Mouse (Mus musculus) embryonic stem cell, embryonic (primary cell): ENCODE data around the gene Crocc.

Experiments used
- CTCF ChIA-PET, 4 experiments: fragments of 300-600 bp in 2 of 4; fragments of 350-600 bp in 2 of 4; sonication (Branson Sonifier 250); formaldehyde crosslinking; loops; one replicate each; lab custom pipeline; 2022; ENCODE audit warnings: inconsistent platforms in 2 of 4; lab: Charles Lee
- POLR2A ChIA-PET, 4 experiments: fragments of 300-600 bp in 2 of 4; fragments of 350-600 bp in 2 of 4; sonication (Branson Sonifier 250); formaldehyde crosslinking; loops; one replicate each; lab custom pipeline; 2022; ENCODE audit warnings: antibody characterized with exemption in 4 of 4, inconsistent platforms in 1 of 4; lab: Charles Lee

Gene Crocc

DNA sequence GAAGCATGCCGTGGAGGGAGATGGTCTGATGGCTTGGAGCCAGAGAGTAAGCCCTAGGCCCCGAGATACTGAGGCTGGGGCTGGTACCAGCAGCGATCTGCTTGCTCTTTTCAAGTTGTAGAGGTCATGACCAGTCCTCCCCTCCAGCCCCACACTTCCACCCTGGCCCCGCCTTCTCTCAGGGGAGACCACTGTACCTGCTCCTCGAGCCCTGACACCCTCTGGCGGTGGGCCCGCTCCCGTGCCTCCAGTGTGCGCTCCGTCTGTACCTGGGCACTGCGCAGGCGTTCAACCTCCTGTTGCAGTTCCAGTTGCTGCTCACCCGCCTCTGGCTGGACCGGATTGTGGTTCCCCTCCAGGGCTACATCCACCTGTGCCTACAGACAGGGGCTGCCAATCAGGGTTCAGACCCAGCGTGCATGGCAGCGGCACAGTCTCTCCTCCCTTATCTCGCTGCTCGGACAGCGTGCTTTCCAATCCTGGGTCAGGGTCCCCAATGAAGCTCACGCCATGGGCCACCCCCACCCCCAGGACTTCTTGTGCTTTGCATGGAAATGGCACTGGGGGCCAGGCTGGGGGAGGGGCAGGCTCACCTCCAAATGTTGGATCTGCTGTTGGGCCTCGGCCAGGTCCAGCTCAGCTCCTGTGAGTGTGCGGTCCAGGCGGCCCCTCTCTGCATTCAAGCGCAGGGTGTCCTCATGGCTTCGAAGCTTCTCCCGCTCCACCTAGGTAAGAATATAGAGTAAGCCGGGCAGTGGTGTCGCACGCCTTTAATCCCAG lies 42.5 kb downstream of the Crocc start:
- CTCF ChIA-PET = interaction anchor here in 3 of 4 experiments (0.6 to 1.4 kb wide), 6 partner anchors 11 to 229 kb away, joined by 3 to 6 read pairs (median 4); partner anchors contain the start of gene Atp13a2 (in 1 of the 3)
- POLR2A ChIA-PET = interaction anchor here in 3 of 4 experiments (0.6 to 7.9 kb wide), 8 partner anchors 10 to 1174 kb away, joined by 3 to 72 read pairs (median 4); partner anchors contain the start of gene Crocc (in 1 of the 3)

DNA sequence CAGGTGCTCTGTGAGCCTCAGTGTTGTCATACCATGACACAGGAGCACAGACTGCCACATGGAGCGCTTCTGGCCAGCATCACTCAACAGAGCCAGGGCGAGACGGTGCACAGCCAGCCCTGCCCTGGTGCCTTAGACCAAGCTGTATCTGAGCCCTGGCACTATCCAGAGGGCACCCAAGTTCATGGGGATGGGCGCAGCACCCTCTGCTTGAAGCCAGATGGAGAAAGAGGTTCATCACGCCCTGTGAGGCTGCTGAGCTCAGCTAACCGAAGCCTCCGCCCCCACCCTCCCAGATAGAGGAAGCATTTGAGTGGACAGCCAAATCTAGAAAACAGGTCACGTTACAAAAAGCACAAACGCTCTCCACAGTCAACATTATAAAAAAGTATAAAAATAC lies 44.0 kb downstream of the Crocc start:
- CTCF ChIA-PET = interaction anchor here in 2 of 4 experiments (0.7 to 2.3 kb wide), 4 partner anchors 10 to 353 kb away, joined by 3 to 5 read pairs (median 4); no protein-coding TSS in a partner anchor

DNA sequence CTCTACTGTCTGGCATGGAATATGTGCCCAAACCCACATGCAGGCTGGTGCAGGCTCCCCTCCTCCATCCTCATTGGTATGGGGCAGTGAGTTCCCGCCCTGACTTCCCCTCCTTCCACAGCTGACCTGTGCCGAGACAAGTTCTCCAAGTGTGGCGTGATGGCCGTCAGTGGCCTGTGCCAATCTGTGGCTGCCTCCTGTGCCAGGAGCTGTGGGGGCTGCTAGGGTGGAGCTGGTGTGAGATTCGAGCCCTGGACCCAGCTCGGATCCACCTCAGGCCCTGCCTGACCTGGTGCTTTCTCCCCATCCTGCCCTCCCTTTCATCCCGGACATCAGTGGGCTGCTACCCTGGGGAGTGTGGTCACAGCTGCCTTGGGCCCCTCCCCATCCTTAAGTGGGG lies 45.0 kb downstream of the Crocc start:
- ChIA-PET POLR2A (interaction anchor here in 3 of 4 experiments (0.7 to 5.6 kb wide), 7 partner anchors 9 to 317 kb away, joined by 3 to 66 read pairs (median 3); no protein-coding TSS in a partner anchor), CTCF (interaction anchor here in 3 of 4 experiments (0.6 to 2.3 kb wide), 7 partner anchors 9 to 352 kb away, joined by 3 to 6 read pairs (median 3); no protein-coding TSS in a partner anchor)

More for the DNA sequence above, 44.0 kb downstream of the Crocc start:
- POLR2A ChIA-PET = interaction anchor here in 1 of 4 experiments (0.6 to 1.3 kb wide), 2 partner anchors 16 to 489 kb away, joined by 3 to 4 read pairs; no protein-coding TSS in a partner anchor

DNA sequence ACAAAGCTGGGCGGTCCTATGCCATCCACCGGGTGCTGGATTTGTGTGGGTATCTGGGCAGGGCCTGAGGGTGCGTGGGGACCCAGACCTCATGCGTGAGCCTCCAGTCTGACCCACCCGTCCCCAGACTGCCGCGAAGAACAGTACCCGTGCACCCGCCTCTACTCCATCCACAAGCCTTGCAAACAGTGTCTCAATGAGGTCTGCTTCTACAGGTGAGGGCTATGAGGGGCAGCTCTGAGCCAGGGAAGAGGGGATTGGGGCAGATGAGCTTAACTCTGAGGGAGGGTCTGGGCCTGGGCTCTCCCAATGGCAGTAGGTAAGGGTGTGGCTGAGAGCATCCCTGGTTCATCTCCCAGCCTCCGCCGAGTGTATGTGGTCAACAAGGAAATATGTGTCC lies 45.5 kb downstream of the Crocc start:
- CTCF ChIA-PET = interaction anchor here (0.5 to 2.3 kb wide), 10 partner anchors 8 to 352 kb away, joined by 3 to 10 read pairs (median 3); no protein-coding TSS in a partner anchor

DNA sequence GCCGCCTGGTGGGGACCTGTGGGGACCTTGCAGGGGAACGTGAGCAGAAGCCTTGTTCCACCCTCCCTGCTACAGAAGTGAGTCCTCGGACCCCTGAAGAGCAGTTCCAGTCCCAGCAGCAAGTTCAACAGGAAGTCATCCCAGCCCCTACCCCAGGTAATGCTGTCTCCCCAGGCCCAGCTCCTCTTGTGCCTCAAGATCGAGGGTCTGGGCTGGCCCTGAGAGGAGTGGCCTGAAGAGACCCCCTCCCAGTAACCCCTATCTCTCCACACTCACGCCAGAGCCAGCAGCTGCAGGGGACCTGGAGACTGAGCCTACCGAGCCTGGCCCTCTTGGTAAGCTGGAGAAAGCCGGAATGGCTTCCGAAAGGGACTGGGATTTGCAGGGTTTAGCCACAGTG lies 46.2 kb downstream of the Crocc start:
- ChIA-PET POLR2A (interaction anchor here (1.1 to 5.6 kb wide), 5 partner anchors 8 to 18 kb away, joined by 3 to 66 read pairs (median 3); no protein-coding TSS in a partner anchor), CTCF (interaction anchor here in 2 of 4 experiments (1.1 to 2.3 kb wide), 4 partner anchors 7 to 20 kb away, joined by 3 to 6 read pairs (median 4); no protein-coding TSS in a partner anchor)

More for the DNA sequence above, 45.5 kb downstream of the Crocc start:
- POLR2A ChIA-PET = interaction anchor here (0.6 to 5.6 kb wide), 11 partner anchors 9 to 318 kb away, joined by 3 to 66 read pairs (median 3); no protein-coding TSS in a partner anchor

DNA sequence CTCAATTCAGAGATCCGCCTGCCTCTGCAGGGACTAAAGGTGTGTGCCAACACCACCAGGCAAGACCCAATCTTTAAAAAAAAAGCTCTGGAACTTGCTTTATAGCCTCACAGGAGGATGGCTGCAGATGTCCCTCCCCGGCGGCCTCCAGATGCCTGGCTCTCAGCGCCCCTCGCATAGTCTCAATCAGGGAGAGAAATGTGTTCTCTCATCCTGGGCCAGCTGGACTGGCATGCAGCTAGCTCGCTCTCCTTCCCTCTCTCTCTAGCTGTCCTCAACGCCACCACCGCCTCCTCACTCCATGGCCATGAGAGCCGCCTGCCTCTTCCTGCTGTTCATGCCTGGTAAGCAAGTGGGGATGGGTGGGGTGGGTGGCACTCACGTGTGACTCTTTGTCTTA lies 47.8 kb downstream of the Crocc start:
- ChIA-PET CTCF (interaction anchor here in 3 of 4 experiments (0.6 to 2.0 kb wide), 4 partner anchors 19 to 57 kb away, joined by 3 to 6 read pairs (median 5); no protein-coding TSS in a partner anchor), POLR2A (interaction anchor here in 3 of 4 experiments (0.6 to 5.6 kb wide), 12 partner anchors 8 to 46 kb away, joined by 3 to 66 read pairs (median 3); no protein-coding TSS in a partner anchor)

DNA sequence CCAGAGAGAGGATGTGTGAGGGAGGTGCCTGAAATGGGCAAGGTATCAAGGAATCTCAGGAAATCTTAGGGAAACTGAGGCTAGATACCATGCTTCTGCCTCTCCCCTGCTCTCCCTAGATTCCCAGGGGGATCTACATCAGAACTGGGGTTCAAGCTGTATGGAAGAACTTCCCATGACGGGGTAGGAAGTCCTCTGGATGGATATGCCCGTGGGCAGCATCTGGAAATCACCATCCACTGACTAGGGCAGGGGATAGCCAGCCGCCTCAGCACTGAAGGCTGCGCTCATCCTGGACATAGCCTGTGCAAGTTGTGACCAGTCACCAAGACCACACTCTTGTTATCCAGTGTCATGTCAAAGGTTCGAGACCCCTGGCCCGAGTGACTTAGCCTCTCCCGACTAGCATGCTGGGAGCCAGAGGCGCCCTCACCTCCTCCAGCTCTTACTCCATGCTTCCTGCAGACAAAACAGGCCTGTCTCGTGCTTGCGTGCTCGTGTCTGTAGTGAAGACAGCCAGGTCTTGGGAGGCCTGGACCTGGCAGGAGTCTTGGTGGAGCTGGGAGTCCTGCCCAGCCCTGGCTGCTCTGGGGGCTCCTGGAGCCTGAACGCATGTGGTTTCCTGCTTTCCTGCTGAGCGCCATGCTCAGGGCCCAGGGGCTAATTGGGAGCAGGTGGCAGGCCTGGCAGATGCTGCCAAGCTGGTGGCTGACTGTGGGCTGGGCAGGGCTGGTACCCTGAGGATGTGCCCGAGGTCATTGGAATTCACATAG lies 48.6 kb downstream of the Crocc start:
- ChIA-PET POLR2A (interaction anchor here in 3 of 4 experiments (0.6 to 5.6 kb wide), 12 partner anchors 10 to 209 kb away, joined by 3 to 66 read pairs (median 3); no protein-coding TSS in a partner anchor), CTCF (interaction anchor here in 3 of 4 experiments (0.6 to 2.0 kb wide), 4 partner anchors 19 to 58 kb away, joined by 3 to 6 read pairs (median 5); no protein-coding TSS in a partner anchor)

DNA sequence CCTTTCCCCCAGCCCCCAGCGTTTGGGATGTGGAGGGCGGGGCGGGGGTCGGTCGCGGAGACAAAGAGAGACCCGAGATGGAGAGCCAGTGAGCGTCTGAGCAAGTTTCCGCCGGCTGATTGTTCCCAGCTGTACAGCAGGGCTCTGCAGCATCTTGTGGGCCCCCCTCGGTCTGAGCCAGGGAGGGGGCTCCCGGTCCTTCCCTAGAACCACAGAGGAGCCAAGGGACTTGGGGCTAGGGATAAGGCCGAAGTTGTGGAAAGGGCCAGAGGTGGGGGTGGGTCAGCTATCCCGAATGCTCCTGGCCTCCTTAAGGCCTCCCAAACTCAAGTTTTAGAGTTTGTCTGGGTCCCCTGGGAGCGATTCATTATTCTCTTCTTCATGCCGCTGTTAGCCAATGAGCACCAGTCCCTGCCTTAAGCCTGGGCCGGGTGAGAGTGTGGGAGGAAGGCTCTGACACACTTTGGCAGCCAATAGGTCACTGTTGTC lies 49.4 kb downstream of the Crocc start:
- CTCF ChIA-PET = interaction anchor here in 1 of 4 experiments (2.0 kb wide), 1 partner anchor 21 kb away, joined by 6 read pairs; no protein-coding TSS in a partner anchor

DNA sequence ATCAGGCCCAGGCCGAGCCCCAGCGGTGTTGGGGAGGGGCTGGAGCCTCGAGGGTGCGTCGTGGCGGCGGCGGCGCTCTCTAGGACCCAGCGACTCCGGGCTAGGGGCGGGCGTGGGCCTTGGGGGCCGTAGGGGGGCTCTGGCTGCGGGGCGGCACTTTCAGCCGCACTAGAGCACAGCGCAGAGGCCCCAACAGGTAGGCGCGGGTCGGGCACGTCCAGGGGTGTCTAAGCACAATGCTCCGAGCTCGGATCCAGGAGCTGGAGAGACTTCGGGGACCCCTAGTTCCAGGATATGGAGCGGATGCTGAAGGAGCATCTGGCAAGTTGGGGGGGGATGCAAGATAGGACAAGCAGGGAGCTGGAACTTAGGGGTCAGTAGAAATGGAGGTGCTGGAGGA lies 49.8 kb downstream of the Crocc start:
- POLR2A ChIA-PET = interaction anchor here in 2 of 4 experiments (0.7 to 5.6 kb wide), 7 partner anchors 9 to 38 kb away, joined by 3 to 66 read pairs (median 4); no protein-coding TSS in a partner anchor
- CTCF ChIA-PET = interaction anchor here in 1 of 4 experiments (2.0 kb wide), 1 partner anchor 21 kb away, joined by 6 read pairs; no protein-coding TSS in a partner anchor

More for the DNA sequence above, 49.4 kb downstream of the Crocc start:
- POLR2A ChIA-PET = interaction anchor here in 2 of 4 experiments (0.7 to 5.6 kb wide), 9 partner anchors 9 to 208 kb away, joined by 3 to 66 read pairs (median 4); no protein-coding TSS in a partner anchor

DNA sequence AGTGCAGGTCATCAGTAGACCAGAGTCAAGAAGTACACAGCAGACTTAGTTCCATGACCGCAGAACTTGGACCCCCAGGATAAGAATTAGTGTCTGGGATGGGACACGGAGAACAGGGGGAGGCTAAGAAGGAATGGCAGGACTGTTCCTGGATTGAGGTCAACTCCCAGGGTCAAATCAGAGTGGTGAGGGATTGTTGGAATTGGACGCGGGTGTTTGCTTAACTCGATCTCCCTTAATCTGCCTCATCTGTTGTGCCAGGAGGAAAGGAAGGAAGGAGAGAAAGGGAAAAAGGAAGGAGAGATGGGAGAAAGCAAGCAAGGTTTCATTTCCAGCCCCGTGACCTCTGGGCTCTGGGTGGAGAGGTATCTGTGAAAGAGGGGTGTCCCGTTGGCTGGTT lies 50.2 kb downstream of the Crocc start, which contains the start of gene Mfap2:
Gene Mfap2 (plus strand): TSS at position 301 of the 400 bp plus-strand sequence.
- ChIA-PET POLR2A (interaction anchor here in 2 of 4 experiments (0.9 to 5.6 kb wide), 4 partner anchors 8 to 31 kb away, joined by 3 to 66 read pairs (median 4); no protein-coding TSS in a partner anchor), CTCF (no interaction called here)

DNA sequence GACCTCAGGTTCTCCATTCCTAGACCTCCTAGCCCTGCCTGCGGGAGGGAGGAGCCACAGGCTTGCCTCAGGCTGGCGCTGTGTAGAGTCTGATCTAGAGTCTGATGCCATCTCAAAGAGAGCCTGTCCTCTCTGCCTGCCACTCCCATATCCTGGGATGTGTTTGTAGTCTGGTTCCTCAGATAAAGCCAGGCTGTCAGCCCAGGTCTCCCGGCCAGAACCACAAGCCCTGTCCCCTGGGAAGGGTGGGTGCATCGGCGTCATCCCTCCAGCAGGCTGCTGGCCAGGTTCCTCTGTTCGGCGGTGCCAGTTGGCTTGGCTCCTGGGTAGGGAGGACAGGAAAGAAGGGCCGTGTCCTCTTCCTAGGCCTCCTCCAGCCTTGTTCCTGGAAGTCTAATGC lies 52.3 kb downstream of the Crocc start:
- ChIA-PET POLR2A (interaction anchor here in 2 of 4 experiments (0.6 to 1.4 kb wide), 5 partner anchors 10 to 159 kb away, joined by 3 to 10 read pairs (median 4); no protein-coding TSS in a partner anchor), CTCF (no interaction called here)

DNA sequence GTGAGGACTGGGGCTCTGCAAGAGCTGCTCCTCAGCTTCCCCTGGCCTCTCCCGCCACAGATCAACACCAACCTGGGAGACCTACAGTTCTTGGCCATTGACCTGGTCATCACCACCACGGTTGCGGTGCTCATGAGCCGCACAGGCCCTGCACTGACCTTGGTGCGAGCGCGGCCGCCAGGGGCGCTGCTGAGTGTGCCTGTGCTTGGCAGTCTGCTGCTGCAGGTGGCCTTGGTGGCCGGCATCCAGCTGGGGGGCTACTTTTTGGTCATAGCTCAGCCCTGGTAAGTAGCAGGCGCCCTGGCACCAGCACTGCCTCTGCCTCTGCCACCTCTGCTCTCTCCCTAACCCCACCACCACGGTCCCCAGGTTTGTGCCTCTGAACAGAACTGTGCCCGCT lies 54.4 kb downstream of the Crocc start:
- CTCF ChIA-PET = interaction anchor here (0.6 to 2.4 kb wide), 23 partner anchors 9 to 275 kb away, joined by 3 to 11 read pairs (median 4); no protein-coding TSS in a partner anchor

DNA sequence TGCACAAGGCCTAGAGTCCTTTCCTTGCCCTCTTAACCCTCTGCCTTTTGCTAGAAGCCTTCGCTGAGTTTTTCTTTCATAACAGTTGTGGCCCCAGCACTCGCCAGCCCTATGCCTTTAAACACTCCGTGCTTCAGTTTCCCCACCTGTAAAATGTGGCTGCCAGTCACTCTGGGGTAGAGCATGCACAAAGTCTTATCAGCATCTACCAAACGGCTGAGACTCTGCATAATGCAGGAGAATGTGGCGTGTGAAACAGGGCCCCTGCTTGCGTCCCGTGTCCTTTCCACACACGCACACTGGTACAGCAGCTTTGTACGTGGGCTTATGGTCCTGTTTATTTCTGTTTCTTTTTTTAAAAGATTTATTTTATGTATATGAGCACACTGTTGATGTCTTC lies 63.5 kb downstream of the Crocc start:
- ChIA-PET CTCF (interaction anchor here in 2 of 4 experiments (1.0 to 1.3 kb wide), 2 partner anchors 8 to 15 kb away, joined by 3 to 4 read pairs; no protein-coding TSS in a partner anchor), POLR2A (interaction anchor here in 2 of 4 experiments (1.2 to 1.9 kb wide), 4 partner anchors 7 to 20 kb away, joined by 3 to 7 read pairs (median 5); no protein-coding TSS in a partner anchor)

More for the DNA sequence above, 54.4 kb downstream of the Crocc start:
- POLR2A ChIA-PET = interaction anchor here in 3 of 4 experiments (0.5 to 1.9 kb wide), 10 partner anchors 8 to 277 kb away, joined by 3 to 9 read pairs (median 5); no protein-coding TSS in a partner anchor

DNA sequence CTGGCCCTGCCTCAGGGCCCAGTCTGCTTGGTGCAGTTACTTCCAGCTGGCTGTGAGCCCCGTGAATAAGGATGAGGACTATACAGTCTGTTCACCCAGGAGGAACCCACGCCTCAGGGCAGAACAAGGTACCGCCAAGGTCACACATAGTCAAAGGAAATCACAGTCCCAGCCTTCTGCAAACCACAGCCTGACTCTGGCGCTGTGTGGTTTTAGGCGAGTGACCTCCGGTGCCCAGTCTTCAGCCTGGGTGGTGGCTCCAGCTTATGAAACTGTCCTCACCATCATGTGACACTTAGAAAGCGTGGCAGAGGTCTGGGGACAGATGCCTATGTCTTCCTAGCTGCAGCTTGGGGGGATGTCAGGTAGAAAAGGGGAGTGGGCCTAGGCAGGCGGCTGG lies 64.5 kb downstream of the Crocc start:
- POLR2A ChIA-PET = interaction anchor here in 3 of 4 experiments (0.5 to 1.9 kb wide), 10 partner anchors 8 to 68 kb away, joined by 3 to 10 read pairs (median 4); partner anchors contain the start of gene Atp13a2 (in 1 of the 3)
- CTCF ChIA-PET = interaction anchor here in 2 of 4 experiments (0.6 to 1.4 kb wide), 8 partner anchors 9 to 251 kb away, joined by 3 to 4 read pairs (median 4); no protein-coding TSS in a partner anchor

DNA sequence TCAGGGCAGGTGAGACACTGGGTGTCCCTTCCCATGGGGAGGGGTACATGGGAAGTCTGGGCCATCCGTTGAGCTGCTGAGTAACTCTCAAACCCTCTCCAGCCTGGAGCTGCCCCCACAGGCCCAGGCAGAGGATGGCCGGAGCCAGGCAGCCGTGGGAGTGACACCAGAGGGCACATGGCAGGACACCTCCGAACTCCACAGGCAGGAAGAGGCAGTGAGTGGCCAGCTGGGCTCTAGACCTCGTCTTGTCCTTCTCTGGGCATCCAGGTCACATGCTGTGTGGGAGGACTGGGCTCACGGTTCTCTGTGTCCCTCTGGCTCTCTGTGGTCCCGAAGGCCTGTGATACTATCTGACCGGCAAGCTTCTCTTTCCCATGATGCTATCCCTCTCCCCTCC lies 66.5 kb downstream of the Crocc start:
- POLR2A ChIA-PET = interaction anchor here in 1 of 4 experiments (0.8 to 1.8 kb wide), 2 partner anchors 13 to 17 kb away, joined by 3 to 6 read pairs; no protein-coding TSS in a partner anchor
- CTCF ChIA-PET = interaction anchor here in 2 of 4 experiments (1.0 to 2.4 kb wide), 3 partner anchors 12 to 71 kb away, joined by 3 to 7 read pairs (median 5); no protein-coding TSS in a partner anchor

DNA sequence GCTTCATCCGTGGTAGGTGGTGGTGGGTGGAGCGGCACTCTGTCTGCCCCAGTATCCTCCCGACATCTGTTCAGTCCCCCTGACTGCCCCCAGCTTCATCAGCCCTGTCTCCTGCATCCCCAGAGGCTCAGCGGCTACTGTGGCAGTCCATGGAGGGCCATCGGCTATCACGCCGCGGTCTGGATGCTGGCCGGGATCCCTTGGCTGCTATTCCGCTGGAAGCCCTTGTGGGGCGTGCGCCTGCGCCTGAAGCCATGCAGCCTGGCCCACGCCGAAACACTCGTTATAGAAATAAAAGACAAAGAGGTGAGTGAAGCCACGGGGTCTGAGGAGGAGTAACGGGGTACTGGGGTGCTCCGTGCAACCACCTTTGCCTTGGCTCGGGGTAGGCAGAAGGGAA lies 68.1 kb downstream of the Crocc start:
- ChIA-PET CTCF (interaction anchor here in 2 of 4 experiments (0.5 to 1.5 kb wide), 3 partner anchors 12 to 372 kb away, joined by 3 to 5 read pairs (median 3); no protein-coding TSS in a partner anchor), POLR2A (interaction anchor here in 1 of 4 experiments (0.5 to 1.8 kb wide), 5 partner anchors 9 to 222 kb away, joined by 3 to 6 read pairs (median 3); no protein-coding TSS in a partner anchor)
